Mouse (Mus musculus): Measurements from ENCODE around the gene Tsc22d4.

DNA sequence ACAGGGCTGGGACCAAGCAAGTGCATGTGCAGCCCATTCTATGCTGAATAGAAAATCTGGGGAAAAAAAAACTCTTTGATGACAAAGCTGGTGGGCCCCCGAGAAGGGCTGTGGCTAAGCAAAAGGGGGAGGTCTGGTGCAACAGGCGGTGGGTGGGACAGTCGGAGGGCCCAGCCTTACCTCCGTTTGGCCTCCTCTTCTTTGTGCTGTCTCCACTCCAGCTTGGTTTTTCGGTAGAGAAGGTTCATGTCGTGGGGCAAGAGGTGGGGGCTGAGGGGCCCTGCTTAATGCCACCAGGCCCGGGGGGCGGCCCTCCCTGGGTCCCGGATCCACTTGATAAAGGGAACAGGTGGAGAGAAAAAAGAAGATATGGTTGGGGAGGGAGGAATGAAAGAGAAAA is 6.1 kb upstream of the Tsc22d4 start:
- no peak for TF ChIP-seq CTCF (IDR thresholded peaks at IDR 0.05; ENCODE audit: low read depth)
- TF ChIP-seq EP300 (IDR thresholded peaks at IDR 0.05; ENCODE audit: low read depth): no peak
